Mouse (Mus musculus): Measurements from ENCODE around the gene Anks1.
"Not testable (repeated sequence)": the region's sequence is repeated elsewhere in the genome, so short reads cannot be mapped to it uniquely, and the experiment has no call there.

Anks1 gene

GRCm38 (mm10) chr17:27997212-27997611 lies 88.1 kb downstream of the Anks1 start:
- DNase-seq (ENCODE audit: low read depth, low spot score): no peak

DNA sequence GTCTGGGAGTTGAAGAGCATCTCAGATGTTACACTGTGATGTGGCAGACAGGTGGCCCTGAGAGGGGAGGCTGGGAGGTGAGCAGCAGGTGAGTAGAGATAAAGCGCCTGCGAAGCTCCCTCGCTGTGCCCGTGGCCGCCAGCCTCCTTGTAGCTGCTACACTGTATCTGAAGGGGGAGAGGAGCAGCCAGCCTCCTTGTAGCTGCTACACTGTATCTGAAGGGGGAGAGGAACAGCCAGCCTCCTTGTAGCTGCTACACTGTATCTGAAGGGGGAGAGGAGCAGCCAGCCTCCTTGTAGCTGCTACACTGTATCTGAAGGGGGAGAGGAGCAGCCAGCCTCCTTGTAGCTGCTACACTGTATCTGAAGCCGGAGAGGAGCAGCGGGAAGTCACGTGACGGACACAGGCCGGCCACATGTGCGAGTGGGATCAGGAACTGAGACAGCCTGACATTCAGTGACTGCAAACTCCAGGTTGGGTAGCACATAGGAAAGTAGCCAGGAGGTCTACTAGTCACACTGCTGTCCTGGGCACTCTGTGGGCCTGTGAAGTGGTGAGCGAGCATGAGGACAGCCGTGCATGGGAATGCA lies 90.7 kb downstream of the Anks1 start:
- not testable (repeated sequence) for DNase-seq (ENCODE audit: low read depth, low spot score)

GRCm38 (mm10) chr17:28000389-28000788 lies 91.3 kb downstream of the Anks1 start:
- DNase-seq (ENCODE audit: low read depth, low spot score): no peak

GRCm38 (mm10) chr17:28000851-28001250 lies 91.7 kb downstream of the Anks1 start:
- DNase-seq (ENCODE audit: low read depth, low spot score): no peak

GRCm38 (mm10) chr17:28005393-28005792 lies 96.3 kb downstream of the Anks1 start:
- no peak for DNase-seq (ENCODE audit: low read depth, low spot score)

DNA sequence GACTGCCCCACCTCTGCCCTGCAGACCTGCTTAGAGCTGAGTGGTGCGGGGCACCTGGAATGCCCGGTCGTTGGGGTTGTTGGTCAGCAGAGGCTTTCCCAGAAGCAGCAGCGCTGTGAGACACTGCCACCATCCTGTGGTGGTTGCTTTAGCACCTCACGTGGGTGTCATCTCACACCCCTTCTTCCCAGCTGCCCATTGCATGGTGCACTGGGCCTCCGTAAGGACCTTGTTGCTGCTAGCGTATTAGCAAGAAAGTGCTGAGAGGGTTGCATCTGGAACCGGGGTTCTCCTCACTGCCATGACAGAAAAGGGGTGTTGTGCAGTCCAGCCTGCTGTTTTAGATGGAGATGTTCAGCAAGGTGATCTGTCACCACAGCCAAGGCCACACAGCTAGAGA lies 97.1 kb downstream of the Anks1 start:
- no peak for DNase-seq (ENCODE audit: low read depth, low spot score)

- DNase-seq (ENCODE audit: low read depth, low spot score): no peak
Observed at GRCm38 (mm10) chr17:28006611-28007010, 97.5 kb downstream of the Anks1 start.

DNA sequence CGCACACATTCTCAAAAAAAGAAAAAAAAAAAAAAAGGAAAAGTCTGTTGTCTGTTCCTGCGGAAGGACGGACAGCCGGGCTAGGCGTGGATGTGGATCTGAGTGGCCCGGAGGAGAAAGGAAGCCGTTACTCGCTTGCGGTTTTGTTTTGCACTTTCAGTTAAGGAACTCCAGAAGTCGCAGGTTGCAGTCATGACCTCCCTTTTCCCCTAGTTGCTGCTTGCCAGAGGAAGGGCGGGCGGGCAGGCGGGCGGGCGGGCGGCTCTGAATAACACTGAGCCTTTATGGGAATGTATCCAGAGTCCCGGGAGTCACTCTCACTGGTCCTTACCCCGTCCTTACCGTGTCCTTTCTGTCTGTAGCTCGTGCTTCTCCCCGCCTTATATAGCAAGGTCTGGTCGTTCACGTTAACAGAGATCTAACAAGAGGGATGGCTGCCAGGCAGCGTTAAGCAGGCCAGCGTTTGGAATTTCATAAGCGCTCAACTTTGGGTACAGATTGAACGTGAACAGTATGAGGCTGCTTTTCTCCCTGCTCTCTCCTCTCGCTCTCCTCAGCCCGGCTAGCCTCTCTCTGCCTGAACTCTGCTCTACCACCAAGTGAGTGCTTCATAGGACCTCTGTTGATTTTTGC lies 98.2 kb downstream of the Anks1 start:
- no peak for DNase-seq (ENCODE audit: low read depth, low spot score)

DNA sequence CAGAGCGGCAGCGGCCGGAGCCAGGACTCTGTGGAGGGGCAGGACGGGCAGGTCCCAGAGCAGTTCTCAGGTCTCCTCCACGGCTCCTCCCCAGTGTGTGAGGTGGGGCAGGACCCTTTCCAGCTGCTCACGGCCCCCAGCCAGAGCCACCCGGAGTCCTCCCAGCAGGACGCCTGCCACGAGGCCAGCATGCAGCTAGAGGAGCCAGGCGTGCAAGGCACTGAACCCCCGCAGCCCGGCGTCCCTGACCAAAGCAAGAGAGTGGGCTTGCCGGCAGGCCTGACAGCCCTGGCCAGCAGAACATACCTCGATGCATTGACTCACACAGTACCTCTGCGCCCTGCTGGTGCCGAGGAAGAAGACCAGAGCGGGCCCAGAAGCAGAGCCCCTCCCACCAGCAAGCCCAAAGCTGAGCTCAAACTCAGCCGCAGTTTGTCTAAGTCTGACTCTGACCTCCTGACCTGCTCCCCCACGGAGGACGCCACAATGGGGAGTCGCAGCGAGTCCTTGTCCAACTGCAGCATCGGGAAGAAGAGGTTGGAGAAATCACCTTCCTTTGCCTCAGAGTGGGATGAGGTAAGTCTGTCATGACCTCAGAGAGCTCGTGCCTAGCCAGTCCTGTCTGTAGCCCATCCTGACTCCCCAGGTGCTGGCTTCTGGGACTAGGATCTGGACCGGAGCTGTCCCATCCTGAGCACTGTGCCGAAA lies 98.9 kb downstream of the Anks1 start:
- no peak for DNase-seq (ENCODE audit: low read depth, low spot score)

DNA sequence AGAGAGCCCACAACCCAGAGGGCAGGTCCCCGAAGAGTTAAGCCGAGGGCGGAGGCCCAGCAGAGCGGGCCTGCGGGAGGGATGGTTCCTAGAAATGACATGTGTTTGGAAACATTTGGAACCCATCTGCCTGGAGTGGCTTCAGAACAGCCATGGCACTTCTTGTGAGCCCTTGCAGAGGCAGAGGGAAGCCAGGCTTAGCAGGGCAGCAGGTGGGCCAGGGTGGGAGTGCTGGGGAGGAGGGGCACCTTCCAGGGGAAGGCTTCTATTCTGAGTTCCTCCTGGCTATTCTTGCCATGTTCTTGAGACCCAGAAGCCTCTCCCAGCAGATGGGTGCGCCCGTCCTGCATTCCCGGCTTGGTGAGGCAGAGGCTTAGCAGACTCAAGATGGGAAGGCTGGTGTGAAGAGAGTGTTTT lies 99.5 kb downstream of the Anks1 start:
- DNase-seq (ENCODE audit: low read depth, low spot score): no peak

DNA sequence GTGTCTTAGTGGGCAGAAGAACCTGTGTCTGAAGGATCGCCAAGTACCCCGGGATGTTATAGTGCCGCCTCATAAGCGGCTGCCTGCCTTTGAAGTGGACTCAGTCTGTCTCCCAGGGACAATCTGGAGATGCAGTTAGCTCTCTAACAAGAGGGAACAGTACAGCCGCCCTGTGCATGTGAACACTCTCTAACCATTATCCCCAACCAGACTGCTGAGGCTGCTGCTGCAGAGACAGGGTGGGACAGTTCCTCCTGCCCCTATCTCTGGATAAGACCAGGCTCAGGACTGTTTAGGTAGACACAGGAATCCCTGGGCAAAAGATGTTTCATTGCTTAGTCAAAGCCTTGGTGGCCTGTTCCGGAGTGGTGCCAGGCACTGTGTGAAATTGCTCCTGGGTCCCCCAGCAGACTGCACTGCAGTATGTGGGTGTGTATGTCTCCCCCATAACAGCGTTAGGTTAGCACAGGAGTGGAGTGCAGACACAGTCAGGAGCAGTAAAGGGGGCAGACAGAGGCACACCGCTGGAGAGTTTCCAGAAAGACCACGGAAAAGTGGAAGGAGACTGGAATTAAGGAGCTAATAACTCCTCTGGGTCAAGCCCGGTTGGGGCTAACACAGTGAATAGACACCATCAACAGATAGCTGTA lies 100.1 kb downstream of the Anks1 start:
- DNase-seq (ENCODE audit: low read depth, low spot score): no peak

- DNase-seq (ENCODE audit: low read depth, low spot score): no peak
Observed at GRCm38 (mm10) chr17:28009716-28010114, 100.6 kb downstream of the Anks1 start.

DNA sequence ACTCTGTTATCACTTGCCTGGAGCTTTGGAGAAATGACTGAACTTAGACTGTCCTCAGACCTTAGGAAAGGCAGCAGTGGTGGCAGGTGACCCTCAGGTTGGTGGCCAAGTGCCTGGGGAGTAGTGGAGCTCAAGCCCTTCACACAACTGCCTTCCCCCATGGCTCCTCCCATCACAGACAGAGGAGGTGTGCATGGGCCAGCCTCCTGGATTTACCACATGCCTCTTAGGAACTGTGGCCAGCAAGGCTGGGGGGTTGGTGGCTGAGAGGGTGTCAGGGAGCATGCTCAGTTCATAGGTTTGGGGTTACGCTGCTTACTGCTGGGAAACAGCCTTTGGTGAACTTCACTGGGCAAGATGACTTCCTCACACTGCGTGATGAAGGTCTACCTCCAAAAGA lies 101.8 kb downstream of the Anks1 start:
- DNase-seq (ENCODE audit: low read depth, low spot score): no peak

- no peak for DNase-seq (ENCODE audit: low read depth, low spot score)
Observed at GRCm38 (mm10) chr17:28012851-28013250, 103.7 kb downstream of the Anks1 start.

DNA sequence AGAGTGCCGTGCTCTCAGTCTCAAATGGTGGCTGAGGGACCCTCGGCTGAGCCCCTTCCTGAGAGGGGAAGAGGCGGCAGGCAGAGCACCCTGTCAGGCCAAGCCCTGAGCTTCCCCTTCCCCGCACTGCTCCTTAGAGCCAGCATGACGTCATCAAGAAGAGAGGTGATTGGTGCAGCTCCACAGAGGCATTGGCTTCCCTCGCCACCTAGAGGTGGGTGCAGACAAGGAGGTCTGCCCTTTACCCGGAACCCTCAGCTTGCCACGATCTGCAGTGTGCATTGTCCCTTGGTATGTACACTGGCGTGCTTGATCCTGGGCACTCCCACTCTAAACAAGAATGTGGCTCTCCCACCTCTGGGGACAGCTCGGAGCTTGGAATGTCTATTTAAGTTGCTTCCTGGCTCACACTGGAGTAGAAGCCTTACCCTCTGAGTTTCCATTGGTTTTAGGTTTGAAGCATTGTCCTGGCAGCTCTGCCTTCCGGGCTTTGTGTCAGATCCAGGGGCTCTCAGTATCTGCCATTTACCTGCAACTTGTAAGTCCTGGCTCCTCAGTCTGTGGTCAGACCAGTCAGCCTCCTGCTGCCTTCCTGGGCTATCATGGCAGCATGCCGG lies 104.3 kb downstream of the Anks1 start:
- peak; percentile 90 for DNase-seq (ENCODE audit: low read depth, low spot score)

GRCm38 (mm10) chr17:28014449-28014848 lies 105.3 kb downstream of the Anks1 start:
- no peak for DNase-seq (ENCODE audit: low read depth, low spot score)

GRCm38 (mm10) chr17:28015068-28015730 lies 106.1 kb downstream of the Anks1 start:
- no peak for DNase-seq (ENCODE audit: low read depth, low spot score)

DNA sequence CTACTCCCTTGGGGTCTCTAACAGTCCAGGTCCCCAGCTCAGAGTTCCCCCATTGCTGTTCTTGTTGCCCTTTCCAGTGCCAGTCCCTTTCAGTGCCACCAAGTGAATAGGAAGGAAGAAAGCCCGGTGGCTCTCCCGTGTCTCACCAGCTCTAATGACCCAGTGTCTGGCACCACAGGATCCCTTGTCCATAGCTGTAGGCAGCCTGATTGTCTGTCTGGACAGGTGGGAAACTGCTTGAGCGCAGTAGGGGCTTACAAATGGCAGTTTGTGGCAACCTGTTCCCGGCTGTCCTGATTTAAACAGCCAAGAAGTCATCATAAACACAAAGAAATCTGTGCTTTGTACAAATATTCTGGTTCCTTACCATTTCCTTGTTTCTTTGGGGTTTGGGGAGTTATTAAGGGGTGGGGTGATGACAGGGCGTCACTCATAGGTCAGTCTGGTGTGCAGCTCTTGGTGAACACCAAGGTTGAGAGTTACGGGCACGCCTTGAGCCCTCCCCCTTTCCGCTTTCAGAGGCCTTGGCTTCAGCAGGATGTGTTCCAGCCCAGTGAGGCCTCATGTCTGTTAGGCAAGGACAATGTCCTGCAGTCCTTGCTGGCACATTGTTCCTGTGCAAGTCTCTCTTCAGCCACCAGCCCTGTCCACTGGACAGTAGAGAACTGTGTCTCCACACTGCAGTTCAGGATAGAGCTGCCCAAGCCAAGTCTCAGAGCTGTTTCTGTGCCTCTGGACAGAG lies 107.1 kb downstream of the Anks1 start:
- DNase-seq (ENCODE audit: low read depth, low spot score): no peak

- no peak for DNase-seq (ENCODE audit: low read depth, low spot score)
Observed at GRCm38 (mm10) chr17:28018344-28018743, 109.2 kb downstream of the Anks1 start.

DNA sequence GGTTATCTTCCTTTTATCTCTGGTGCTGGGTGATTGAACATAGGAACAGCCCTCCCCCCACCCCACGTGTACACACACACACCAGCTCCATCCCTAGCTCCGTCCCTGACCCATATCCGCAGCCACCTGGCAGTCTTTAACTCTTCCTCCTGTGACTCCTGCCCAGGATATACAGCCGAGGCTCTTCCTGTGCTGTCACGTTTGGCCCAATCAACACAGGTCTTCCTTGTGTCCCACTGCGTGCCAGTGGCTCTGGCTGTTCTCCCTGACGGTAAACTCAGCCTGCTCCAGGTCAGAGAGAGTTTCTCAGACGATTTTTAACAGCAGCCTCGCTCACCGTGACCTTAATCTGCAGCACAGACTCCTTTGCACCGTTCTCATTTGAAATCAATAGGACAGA lies 109.7 kb downstream of the Anks1 start:
- DNase-seq (ENCODE audit: low read depth, low spot score): no peak

Data from mesoderm, embryonic 11.5 days (tissue).